Mouse (Mus musculus) gastrocnemius, postnatal 10 days (tissue): Measurements from ENCODE around the gene Fbxo21. TPM values are rescaled to one million over a fixed set of nuclear protein-coding genes. Genes with fewer than 3 reads are reported as not detected.

Source experiments
- DNase-seq: peaks from one replicate; pipeline ENCODE4 v3.0.0; 2021; ENCODE audit warnings: mixed read lengths
- total RNA-seq, 2 experiments: library from RNA; stranded (reverse); gene quantifications; 2 replicates each; pipeline ENCODE4 v1.2.3; 2021

The Fbxo21 gene
- total RNA-seq, 2 experiments from 2014 or later, result 17.3 to 21.9 TPM

DNA sequence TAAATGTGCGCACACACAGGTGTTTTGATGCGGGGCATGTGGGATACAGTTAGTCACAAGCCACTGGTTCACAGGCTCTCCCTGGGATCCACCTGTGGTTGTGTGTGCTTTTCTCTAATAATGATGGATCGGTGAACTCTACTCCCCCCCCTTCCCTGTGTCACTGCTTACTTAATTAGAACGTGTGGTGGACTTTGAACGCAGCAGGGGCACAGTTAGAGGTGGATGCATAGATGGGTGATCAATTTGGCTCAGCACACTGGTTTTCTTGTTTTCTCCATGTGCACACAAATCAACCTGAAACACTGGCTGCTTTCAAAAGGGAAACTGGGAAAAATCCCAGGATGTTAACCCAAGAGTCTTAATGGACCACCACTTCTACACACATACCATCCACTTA, 2.6 kb downstream of the Fbxo21 start:
- no peak for DNase-seq

DNA sequence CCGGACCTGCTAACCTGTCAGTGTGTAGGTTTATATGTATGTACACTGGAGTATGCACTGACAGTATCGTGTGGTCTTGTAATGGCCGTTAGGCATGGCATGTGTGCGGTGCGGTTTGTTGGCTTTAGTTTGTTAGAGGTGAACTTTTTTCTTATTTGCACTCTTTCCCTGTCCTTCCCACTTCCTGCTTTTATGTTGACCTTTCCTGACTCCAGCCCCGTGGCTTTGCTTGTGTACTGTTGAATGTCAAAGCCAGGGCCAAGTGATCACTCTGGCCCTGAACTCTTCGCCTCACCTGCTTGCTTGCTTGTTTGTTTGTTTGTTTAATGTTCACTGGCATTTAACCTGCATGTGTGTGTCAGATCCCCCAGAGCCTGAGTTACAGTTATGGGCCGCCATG, 4.4 kb downstream of the Fbxo21 start:
- DNase-seq, result no peak

DNA sequence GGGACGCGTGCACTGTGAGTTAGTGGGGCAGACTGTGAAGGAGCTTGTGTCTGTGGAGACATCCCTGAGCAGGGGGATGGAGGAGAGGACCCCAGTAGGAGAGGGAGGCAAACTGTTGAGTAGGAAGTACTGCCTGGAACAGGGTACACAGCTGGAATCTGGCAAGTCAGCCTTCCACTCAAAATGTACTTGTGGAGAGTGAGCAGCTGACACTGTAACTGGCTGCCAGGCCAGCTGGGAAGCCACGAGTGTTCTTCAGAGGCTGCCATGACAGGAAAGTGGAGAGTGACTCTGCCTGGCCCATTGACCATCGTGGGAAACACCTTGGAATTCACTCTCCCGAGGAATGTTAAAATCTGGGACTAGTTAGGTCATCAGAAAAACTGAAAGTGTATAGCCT, 5.4 kb downstream of the Fbxo21 start:
- no peak for DNase-seq

DNA sequence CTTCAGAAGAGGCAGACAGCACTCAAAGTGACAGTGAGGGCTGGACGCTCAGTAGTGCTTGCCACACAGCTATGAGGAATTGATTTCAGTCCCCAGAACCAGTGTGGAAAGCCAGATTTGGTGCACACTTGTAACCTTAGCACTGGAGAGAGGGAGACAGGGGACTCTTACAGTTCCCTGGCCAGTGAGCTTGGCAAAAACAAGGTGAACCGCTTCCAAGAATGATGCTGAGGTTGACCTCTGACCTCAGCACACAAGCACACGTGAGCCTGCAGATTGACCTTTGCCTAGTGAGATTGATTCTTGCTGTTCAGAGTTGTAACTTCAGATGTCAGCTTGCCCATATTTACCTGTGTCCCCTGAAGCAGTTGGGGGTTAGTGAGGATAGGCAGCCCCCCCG, 9.8 kb downstream of the Fbxo21 start:
- no peak for DNase-seq

DNA sequence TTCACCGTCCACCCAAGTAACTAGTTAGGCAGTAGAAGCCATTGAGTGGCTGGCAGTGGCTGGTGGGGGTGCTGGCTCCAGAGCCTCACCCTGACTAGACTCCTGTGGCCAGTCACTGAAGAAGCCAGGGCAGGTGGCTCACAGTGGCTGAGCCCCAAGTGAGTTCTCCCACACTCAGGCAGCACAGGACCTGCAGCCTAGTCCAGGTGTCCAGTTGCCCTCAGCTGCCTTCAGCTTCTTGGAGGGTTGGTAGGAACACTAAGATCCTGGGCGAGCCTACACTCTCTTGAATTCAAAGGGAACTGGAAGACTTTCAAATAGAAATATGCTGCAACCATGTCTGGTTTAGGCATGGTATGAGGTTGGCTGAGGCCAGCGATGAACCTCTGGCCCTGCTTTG, 11.4 kb downstream of the Fbxo21 start:
- no peak for DNase-seq

DNA sequence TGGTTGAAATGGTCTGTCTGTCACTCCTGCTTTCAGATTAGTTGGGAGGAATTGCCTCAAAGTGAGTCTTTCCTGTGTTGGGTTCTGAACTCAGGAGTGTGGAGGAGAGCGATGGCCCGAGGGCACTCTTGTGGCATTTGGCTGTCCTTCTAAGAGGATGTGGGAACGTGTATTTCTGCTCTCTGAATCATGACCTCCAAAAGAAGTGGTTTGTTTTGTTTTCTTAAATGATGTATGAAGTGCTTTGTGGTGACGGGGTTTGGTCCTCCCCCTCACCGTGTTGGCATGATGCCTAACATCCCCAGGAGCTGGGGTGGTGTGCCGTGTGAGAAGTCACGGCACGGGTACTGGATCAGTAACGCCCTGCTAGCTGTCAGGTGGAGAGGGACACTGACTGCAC, 11.8 kb downstream of the Fbxo21 start:
- no peak for DNase-seq

DNA sequence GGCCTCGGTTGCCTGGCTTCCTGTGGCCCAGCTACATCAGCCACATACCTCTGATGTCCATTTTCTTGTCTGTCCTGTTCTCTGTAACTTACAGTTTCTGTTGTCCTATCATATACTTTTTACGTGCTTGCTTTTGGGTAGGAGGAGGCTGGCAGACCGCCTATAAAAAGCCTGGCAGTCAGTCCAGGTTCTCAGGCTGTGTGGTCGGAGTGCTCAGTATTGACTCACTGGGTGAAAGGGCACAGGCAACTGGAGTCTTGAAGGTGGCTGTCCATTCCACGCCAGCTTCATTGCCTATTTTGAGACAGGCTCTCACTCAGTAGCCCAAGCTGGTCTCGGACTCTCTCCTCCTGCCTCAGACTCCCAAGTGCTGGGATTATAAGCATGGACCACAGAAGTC, 13.2 kb downstream of the Fbxo21 start:
- no peak for DNase-seq

DNA sequence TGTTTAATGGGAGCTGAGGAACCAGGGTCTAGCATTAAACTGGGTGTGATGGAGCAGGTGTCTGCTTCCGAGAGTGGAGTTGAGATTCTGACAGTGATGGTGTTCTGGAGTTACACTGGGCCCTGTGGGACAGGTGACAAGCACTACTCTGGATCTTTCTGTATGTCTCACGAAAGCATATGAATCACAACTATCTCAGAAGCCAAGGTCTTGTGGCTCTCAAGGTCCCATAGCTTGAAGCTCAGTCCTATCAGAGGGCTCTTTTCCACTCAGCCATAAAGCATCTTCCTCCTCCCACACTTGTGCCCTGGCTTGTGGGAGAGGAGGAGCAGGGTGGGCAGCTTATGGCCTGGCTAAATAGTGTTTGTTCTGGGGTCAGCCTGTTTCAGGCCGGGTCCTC, 14.4 kb downstream of the Fbxo21 start:
- DNase-seq, result no peak

DNA sequence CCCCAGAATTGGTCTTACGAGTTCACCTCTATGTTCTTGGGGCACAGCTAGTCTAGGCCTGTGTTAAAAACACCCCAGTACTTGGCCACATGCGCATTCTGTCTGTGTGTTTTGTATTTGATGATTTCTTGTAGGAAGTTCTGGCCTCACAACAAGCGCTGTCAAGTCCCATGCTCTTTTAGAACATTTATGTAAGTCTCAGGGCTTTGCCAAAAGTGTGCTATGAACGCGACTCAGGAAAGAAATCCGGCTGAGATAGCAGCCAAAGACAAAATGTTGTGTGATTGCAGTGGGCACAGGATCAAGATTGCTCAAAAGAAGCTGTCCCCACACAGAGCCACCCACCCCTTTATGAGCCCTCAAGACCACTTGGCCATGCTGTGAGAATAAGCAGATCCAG, 17.0 kb downstream of the Fbxo21 start:
- no peak for DNase-seq

DNA sequence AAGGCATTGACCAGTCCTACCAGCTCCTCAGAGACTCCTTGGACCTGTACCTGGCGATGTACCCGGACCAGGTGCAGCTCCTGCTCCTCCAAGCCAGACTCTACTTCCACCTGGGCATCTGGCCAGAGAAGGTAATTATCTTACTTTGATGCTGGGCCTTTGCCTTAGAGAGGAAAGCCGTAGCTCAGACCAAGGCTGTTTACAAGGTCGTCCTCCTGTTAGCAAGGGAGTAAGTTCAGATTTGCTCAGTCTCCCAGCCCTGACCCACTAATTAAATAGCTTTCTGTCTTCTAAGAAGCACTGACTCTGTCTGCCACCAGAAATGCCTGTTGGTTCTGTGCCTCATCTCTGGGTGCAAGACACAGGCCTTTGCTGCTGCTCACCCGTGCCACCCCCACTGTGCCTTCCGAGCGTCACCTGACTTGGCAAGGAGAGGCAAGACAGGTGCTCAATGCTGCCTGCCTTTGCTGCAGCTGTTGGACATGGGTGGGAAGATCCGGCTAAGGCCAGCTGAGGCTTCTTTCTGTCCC, 18.9 kb downstream of the Fbxo21 start:
- DNase-seq, result no peak

DNA sequence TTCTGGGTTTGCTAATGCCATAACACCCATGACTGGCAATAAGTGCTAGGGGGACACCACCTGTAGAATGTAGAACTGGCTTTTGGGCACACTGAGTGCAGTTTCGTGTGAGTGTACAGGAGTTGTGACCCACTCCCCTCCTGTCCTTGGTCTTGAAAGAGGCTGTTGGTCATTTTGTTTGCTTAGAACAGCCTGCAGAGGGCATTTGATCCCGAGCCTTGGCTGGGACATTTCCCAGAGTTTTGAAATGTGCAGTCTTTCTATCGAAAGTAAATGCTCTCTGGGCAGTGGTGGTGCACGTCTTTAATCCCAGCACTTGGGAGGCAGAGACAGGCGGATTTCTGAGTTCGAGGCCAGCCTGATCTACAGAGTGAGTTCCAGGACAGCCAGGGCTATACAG, 19.4 kb downstream of the Fbxo21 start:
- no peak for DNase-seq

DNA sequence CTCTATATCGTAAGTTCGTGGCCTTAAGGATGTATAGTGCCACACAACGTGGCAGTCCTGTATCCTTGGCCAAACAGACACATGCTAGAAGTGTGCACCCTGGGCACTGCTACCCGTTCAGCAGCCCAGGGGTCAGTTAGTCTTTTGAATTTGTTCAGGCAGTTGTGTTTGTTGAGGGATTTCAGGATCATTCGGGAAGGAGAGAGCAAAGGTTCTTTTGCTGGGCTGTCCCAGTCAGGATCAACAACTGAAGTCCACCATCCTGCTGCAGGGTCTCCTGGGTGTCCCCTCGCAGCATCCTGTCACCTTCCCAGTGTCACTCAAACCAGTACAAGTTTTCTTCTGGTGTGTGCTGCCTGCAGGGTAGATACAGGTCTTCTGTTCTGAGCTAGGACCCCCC, 20.1 kb downstream of the Fbxo21 start:
- DNase-seq, result no peak

DNA sequence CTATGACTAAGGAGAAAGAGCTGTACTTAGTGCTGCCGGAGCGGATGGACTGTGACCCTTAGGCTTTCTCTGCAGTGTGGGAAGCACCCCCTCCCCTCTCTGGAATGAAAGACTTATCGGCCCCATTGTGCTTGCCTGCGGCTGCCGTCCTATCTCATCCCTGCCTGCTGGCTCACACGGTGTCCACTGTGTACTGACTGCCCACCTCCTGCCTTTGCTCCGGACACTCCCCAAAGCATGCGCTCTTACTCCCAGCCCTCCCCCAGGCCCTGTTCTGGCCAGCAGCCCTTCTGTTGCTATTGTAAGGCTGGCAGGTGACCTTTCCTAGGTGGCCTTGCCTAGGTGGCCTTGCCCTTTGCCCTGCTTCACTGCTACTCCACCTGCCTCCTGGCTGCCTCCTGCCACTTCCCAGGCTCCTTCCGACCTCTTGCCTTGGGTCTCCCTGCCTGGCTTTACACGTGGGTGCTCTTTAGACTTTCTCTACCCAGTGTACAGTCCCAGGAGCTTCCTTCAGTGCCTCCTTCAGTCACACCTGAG, 21.0 kb downstream of the Fbxo21 start:
- DNase-seq, result no peak

DNA sequence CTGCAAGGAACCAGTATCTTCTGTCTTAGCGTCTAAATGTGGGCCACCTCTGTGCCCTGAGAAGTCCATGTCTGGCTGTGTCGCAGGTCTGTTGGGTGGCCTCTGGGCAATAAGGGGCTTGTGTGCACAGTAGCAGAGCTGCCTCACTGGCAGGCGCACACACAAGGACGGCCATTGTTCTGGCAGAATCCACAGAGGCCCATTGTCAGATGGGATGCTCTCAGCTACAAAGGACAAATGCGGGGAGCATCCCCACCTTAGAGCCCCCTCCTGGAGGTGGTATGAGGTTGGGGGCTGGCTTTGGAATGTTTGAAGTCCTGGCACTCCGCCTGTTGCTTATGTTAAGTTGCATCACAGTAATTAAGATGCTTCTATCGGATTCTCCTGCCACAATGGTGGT, 22.5 kb downstream of the Fbxo21 start:
- DNase-seq, result no peak

DNA sequence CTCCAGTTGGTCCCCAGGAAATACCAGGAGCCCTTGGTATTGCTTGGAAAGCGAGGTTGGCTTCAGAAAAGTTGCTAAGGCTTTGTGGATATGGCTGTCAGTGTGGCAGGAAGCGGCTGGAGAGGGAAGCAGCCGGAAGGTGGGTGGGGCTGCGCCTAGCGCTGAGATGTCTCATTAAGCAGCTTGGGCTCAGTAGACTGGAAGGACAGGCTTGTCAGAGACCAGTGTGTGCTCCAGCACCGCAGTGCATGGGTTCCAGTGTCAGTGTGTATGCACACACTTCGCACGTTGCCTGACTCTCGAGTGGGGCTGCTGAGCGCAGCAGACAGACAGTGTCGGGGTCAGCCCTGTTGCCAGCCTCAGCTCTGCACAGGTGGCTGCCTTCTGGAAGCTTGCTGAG, 23.1 kb downstream of the Fbxo21 start:
- no peak for DNase-seq

DNA sequence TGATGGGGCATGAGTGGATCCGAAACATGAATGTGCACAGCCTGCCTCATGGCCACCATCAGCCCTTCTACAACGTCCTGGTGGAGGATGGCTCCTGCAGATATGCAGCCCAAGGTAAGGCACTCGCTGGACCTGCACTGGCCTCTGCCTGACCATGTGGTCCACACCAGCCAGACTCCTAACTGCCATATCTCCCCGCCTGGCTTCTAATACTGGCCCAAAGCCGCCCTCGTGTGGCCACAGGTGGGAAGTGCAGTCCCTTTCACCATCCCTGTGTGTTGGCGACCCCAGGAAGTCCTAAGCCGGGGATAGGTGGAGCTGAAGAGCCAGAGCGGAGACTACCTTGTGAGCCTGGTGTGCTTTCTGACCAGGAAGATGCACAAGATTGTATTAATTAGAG, 25.5 kb downstream of the Fbxo21 start:
- peak; percentile 75 for DNase-seq

DNA sequence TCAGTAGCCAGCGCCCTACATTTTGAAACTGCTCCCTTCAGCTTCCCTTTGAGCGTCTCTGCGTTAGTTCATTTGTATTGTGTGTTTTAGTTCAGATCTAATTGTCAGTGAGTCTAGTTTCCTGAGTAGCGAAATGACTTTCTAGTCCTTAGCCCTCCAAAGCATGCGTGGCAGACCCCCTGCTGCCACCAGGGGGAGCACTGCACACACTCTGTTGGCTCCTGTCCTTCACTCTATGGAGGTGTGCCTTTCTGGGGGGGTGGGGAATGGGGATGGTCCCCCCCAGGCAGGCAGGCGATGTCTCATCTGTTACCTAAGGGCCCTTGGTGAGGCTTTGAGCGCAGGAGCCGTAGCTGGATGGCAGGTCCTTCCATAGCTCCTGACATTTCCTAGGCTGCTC, 28.1 kb downstream of the Fbxo21 start:
- DNase-seq, result peak; percentile 74

DNA sequence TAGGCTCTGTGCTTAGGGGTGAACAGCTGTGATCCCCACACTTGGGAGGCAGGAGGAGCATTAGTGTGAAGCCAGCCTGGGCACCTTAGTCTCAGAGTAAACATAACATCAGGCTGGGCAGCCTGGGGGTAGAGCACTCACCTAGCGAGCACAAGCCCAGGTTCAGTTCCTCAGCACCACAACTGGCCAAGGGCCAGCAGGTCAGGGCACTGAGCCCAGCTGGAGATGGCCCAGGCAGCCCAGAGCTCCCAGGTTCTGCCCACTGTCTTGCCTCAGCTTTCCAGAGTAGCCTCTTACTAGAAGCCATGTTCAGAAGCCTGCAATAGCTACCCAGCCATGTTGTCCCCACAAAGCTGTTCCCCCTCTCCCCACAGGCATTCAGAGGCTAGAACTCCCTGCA, 29.2 kb downstream of the Fbxo21 start:
- no peak for DNase-seq

DNA sequence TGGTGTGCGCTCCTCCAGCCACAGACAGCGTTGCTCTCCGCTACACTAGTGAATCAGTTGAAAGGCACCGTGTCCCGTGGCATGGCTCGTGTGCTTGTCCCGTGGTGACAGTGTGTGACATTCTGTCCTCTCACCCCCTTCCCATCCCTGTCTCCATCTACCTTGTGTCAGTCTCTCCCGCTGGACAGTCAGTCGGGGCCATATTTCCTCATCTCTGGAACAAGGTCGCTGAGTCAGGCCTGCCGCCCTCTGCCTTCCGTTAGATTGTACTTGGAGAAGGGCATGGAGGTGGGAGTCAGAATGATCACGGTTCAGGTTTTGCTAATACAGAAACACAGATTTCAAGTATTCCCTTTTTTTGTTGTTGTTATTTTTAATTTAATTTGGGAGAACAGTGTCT, 31.8 kb downstream of the Fbxo21 start:
- no peak for DNase-seq

DNA sequence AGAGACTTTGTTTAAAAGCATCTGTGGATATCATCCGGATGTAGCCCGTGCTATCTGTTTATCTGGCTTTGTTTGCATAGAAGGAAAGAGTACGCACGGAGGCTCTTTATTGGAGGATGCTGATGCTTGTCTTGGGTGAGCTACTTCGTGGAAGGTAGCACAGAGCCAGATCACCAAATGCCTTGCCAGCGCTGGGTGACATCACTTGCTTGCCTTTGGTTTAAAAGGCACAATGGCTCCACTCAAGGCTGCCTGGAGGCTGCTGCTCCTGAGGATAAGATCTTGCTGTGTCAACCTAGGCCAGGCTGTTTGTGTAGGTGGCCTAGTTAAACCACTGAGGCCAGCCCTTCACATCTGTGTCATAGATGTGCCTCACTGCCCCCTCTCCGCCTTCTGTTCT, 34.3 kb downstream of the Fbxo21 start:
- no peak for DNase-seq

DNA sequence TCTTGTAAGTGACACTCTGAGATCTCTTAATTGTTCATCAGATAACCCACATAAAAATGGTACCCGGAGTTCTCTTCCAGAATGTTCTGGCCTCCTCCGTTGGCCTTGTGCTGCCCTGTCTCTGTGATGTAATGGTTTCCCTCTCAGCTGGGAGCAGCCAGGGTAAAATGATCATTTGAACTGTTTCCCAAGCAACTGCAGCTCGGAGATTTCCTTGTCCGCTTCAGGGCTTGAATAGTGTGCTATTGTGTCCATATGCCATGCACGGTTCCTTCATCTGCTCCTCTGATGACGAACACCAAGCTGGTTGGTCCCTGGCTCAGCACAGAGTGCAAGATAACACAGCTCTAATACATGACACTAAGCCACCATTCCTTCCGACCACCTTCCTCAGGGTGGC, 35.3 kb downstream of the Fbxo21 start:
- no peak for DNase-seq

DNA sequence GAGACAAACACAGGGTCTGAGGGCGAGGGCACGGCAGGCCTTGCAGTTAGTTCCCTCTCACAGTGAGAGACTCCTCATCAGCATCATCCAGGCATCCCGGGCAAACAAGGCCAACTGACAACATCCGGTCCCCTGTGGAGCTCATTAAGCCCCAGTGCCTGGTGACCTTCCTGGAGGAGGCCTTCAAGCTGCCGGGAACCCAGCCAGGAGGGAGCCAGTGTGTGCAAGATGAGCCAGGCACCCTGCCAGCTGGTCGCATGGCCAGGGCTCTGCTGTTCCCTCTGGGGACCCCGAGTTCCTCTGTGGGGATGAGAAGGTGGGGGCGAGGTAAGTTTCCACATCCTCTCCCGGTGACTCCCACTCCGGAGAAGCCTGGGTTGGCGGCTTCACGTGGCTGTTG, 38.5 kb downstream of the Fbxo21 start:
- peak; percentile 54 for DNase-seq

DNA sequence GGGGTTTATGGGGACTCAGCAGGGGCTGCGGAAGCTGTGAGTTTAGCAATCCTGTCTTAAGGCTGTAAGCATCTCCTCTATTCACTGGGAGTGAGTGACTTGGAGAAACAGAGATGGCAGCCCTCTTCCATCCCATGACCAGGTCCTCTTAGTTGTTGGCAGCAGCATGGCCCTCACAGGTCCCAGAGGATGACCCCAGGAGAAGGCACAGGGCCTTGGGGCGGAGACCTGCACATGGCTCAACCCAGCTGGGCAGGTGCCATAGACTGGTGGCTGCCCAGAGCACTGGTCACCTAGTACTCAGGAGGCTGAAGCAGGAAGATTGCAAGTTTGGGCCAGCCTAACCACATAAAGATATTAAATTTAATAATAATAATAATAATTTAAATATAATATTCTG, 39.1 kb downstream of the Fbxo21 start:
- no peak for DNase-seq

DNA sequence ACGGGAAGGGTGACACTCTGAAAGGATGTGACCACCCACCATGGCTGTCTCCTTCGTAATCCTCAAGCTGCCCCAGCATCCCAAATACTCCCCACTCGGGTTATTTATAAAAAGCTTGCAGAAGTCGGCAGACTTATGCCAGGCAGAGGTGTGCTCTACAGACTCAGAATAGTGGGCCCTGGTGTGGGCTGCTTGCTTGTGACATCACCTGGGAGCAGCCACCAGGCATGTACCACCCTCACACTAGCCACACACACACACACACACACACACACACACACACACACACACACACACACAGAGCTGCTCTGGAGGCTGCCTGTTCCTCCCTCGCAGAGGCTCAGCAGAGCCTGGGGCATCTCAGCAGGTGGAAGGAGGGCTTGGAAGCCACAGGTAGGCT, 41.0 kb downstream of the Fbxo21 start:
- no peak for DNase-seq

DNA sequence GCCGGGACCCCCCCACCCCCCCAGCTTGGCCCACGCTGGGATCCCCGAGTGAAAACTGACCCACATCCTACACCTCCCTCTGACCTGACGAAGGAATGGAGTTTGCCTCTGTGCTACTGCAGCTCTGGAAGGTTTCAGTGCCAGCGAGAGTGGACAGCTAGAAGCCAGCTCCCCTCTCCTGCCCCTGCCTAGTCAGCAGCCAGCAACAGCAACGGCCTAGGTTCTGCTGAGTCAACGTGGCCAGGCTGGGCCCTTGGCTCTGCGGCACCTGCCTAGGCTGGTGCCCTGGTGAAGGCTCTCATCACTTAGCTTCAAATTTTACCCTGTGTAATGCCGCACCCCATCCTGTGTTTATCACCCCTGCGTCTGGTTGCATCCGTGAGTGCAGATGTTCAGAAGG, 43.4 kb downstream of the Fbxo21 start:
- DNase-seq, result no peak
